In the genomic region with DNA sequence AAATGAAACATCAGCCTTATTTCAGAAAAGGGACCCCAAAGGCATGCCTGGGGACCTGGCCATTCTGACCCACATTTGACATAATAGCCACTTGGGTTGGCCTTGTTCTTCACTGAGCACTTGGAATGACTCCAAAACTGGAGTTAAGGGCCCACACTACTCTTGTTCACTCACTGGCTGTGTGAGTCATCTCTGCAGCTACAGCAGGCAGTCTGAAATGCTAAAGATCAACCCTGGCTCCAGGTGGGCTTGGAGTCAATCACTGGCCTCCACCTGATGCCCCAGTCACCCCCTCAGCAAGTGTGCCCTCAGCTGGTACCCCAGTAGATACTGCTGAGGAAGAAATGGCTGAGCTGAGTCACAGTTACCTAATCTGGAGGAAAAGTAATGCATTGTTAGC, we compare ENCODE assay signal across 15 mouse cellular contexts.
A peak's percentile ranks its signal among the peaks of the same experiment; 100 is the strongest.
DNase-seq lines count a peak whose midpoint lies in the region; ATAC-seq lines count a peak whose summit lies in the region.
"Had no signal": no experiment of that assay in that cellular context is flagged by ENCODE, and none has a peak within 500 bp of the region (broad histone marks: within the 10 kb centered on the region; RNA-seq: fewer than 3 reads in every experiment).

No protein-coding gene starts in this region.

- ATAC-seq in heart, embryonic 16.5 days (replicated peaks; ENCODE audit: extremely low read depth, insufficient read depth, low FRiP score) = no peak

- H3K4me3 ChIP-seq in heart, embryonic 16.5 days (ENCODE audit: low read length) = no peak overlapping the region
- H3K4me3 ChIP-seq: embryonic facial prominence, embryonic 12.5 days; forebrain, embryonic 12.5 days; neural tube, embryonic 12.5 days had no signal

- peaks cover 39% of the 10 kb centered on the region for H3K4me1 ChIP-seq in heart, embryonic 16.5 days (ENCODE audit: control insufficient read depth, insufficient read depth, low read length)

- H3K27ac ChIP-seq in heart, embryonic 16.5 days (ENCODE audit: low read length) = peak overlapping the region; percentile 11; the same call in 1 of the 2 replicates
- H3K27ac ChIP-seq: embryonic facial prominence, embryonic 12.5 days; forebrain, embryonic 12.5 days; neural tube, embryonic 12.5 days had no signal

- no peaks in the 10 kb centered on the region for H3K36me3 ChIP-seq in heart, embryonic 16.5 days (ENCODE audit: control insufficient read depth, insufficient read depth)
- H3K36me3 ChIP-seq: embryonic facial prominence, embryonic 12.5 days; forebrain, embryonic 12.5 days; neural tube, embryonic 12.5 days had no signal

- intact Hi-C loops in heart, postnatal 10 days (cut with DNase I) = loop anchor here (10.0 kb wide), 1 partner anchor 184 kb away; no protein-coding TSS in a partner anchor

- DNase-seq in adrenal gland, adult 8-10 months = peak; percentile 37
- DNase-seq in adrenal gland, adult 18-20 months (ENCODE audit: low spot score in 2 of 2) = no peak
- no peak for DNase-seq in heart, postnatal 10 days
- DNase-seq in retina, postnatal 1 day = peak; percentile 36
- no peak for DNase-seq in retina, embryonic 14.5 days (ENCODE audit: low spot score)
- peak; percentile 71 for DNase-seq in lung, postnatal 36 days
- DNase-seq in liver = no peak
- DNase-seq: gastrocnemius, postnatal 36 days; kidney, adult 2 months; left cerebral cortex, postnatal 4 days; midbrain, embryonic 14.5 days had no signal

- no peak overlapping the region for H3K4me2 ChIP-seq in heart, embryonic 16.5 days (ENCODE audit: low read depth, low read length)
- H3K4me2 ChIP-seq: embryonic facial prominence, embryonic 12.5 days; forebrain, embryonic 12.5 days; neural tube, embryonic 12.5 days had no signal

- H3K9me3 ChIP-seq in heart, embryonic 16.5 days (replicated peaks; ENCODE audit: control insufficient read depth, low read length) = no peaks in the 10 kb centered on the region
- H3K9me3 ChIP-seq: embryonic facial prominence, embryonic 12.5 days; forebrain, embryonic 12.5 days; neural tube, embryonic 12.5 days had no signal

- no peak overlapping the region for H3K9ac ChIP-seq in heart, embryonic 16.5 days (ENCODE audit: low read length)
- H3K9ac ChIP-seq: embryonic facial prominence, embryonic 12.5 days; forebrain, embryonic 12.5 days; neural tube, embryonic 12.5 days had no signal

- no peaks in the 10 kb centered on the region for H3K27me3 ChIP-seq in heart, embryonic 16.5 days (ENCODE audit: control insufficient read depth, insufficient read depth, low read length)
- H3K27me3 ChIP-seq: embryonic facial prominence, embryonic 12.5 days; neural tube, embryonic 12.5 days had no signal

Comparison
In these comparisons a context has a peak if more than half of its experiments do, and no peak if none do; other contexts are left out.
1. DNase-seq: peak in adrenal gland, adult 8-10 months (single experiment), retina, postnatal 1 day (single experiment) and lung, postnatal 36 days (single experiment); none in adrenal gland, adult 18-20 months (0 of 2), heart, postnatal 10 days (0 of 2), retina, embryonic 14.5 days (single experiment) and liver (single experiment).